Mouse (Mus musculus): ENCODE data around the gene Ipo7.
A peak's percentile ranks its signal among the peaks of the same experiment; 100 is the strongest.
"Not testable (repeated sequence)": the region's sequence is repeated elsewhere in the genome, so short reads cannot be mapped to it uniquely, and the experiment has no call there.

The Ipo7 gene

GRCm38 (mm10) chr7:110018117-110018630, at the start of gene Ipo7:
TSS of gene Ipo7 (plus strand) at chr7:110018274.
- peak; percentile 77 for DNase-seq (ENCODE audit: low read depth, low spot score)

GRCm38 (mm10) chr7:109968924-109969450, 49.1 kb upstream of the Ipo7 start:
- DNase-seq (ENCODE audit: low read depth, low spot score), result no peak

GRCm38 (mm10) chr7:109969542-109969941, 48.5 kb upstream of the Ipo7 start:
- DNase-seq (ENCODE audit: low read depth, low spot score), result no peak

- DNase-seq (ENCODE audit: low read depth, low spot score), result no peak
Measured at GRCm38 (mm10) chr7:109975966-109976715, 41.9 kb upstream of the Ipo7 start.

GRCm38 (mm10) chr7:109977131-109977530, 40.9 kb upstream of the Ipo7 start:
- DNase-seq (ENCODE audit: low read depth, low spot score), result not testable (repeated sequence)

GRCm38 (mm10) chr7:109984608-109985007, 33.5 kb upstream of the Ipo7 start:
- not testable (repeated sequence) for DNase-seq (ENCODE audit: low read depth, low spot score)

GRCm38 (mm10) chr7:109985661-109986132, 32.4 kb upstream of the Ipo7 start:
- DNase-seq (ENCODE audit: low read depth, low spot score), result peak; percentile 25

- DNase-seq (ENCODE audit: low read depth, low spot score), result peak; percentile 98
Measured at GRCm38 (mm10) chr7:109986133-109986669, 31.9 kb upstream of the Ipo7 start.

GRCm38 (mm10) chr7:109986775-109987174, 31.3 kb upstream of the Ipo7 start, which contains the start of gene Tmem41b:
TSS of gene Tmem41b (minus strand) at chr7:109986929.
- DNase-seq (ENCODE audit: low read depth, low spot score), result not testable (repeated sequence)

- DNase-seq (ENCODE audit: low read depth, low spot score), result no peak
Measured at GRCm38 (mm10) chr7:109991286-109991685, 26.8 kb upstream of the Ipo7 start.

GRCm38 (mm10) chr7:109993157-109993959, 24.7 kb upstream of the Ipo7 start:
- no peak for DNase-seq (ENCODE audit: low read depth, low spot score)

GRCm38 (mm10) chr7:109998388-109998787, 19.7 kb upstream of the Ipo7 start:
- DNase-seq (ENCODE audit: low read depth, low spot score), result no peak

GRCm38 (mm10) chr7:110002092-110002491, 16.0 kb upstream of the Ipo7 start:
- no peak for DNase-seq (ENCODE audit: low read depth, low spot score)

- DNase-seq (ENCODE audit: low read depth, low spot score), result no peak
Measured at GRCm38 (mm10) chr7:110002968-110003367, 15.1 kb upstream of the Ipo7 start.

- no peak for DNase-seq (ENCODE audit: low read depth, low spot score)
Measured at GRCm38 (mm10) chr7:110005976-110006375, 12.1 kb upstream of the Ipo7 start.

- DNase-seq (ENCODE audit: low read depth, low spot score), result no peak
Measured at GRCm38 (mm10) chr7:110006471-110007195, 11.4 kb upstream of the Ipo7 start.

- no peak for DNase-seq (ENCODE audit: low read depth, low spot score)
Measured at GRCm38 (mm10) chr7:110008513-110008912, 9.6 kb upstream of the Ipo7 start.

GRCm38 (mm10) chr7:110009084-110009483, 9.0 kb upstream of the Ipo7 start:
- no peak for DNase-seq (ENCODE audit: low read depth, low spot score)

- DNase-seq (ENCODE audit: low read depth, low spot score), result no peak
Measured at GRCm38 (mm10) chr7:110011417-110011816, 6.7 kb upstream of the Ipo7 start.

GRCm38 (mm10) chr7:110014272-110014671, 3.8 kb upstream of the Ipo7 start:
- DNase-seq (ENCODE audit: low read depth, low spot score), result no peak
